18 mouse cellular contexts compared by ENCODE assay signal in genomic region chr11:97982721-97983120, GRCm38 (mm10). TPM values are rescaled to one million over a fixed set of nuclear protein-coding genes. Genes with fewer than 3 reads are reported as not detected.
"Had no signal": no experiment of that assay in that cellular context is flagged by ENCODE, and none has a peak within 500 bp of the region (broad histone marks: within the 10 kb centered on the region; RNA-seq: fewer than 3 reads in every experiment).

No protein-coding gene starts in this region.

- DNase-seq: lung, adult 18-20 months; lung, embryonic 14.5 days; lung, postnatal 10 days; lung, postnatal 4 days; midbrain, embryonic 14.5 days; retina, postnatal 1 day; right cerebral cortex, adult 18-20 months; right cerebral cortex, postnatal 25 days; right cerebral cortex, postnatal 4 days; spleen, adult 18-20 months; thymus, adult 18-20 months; thymus, postnatal 25 days had no signal

- H3K9me3 ChIP-seq: midbrain, embryonic 10.5 days; midbrain, embryonic 12.5 days; neural tube, embryonic 13.5 days; neural tube, embryonic 15.5 days had no signal

- H3K27ac ChIP-seq: midbrain, embryonic 10.5 days; midbrain, embryonic 12.5 days; neural tube, embryonic 13.5 days; neural tube, embryonic 15.5 days had no signal

- H3K36me3 ChIP-seq: midbrain, embryonic 10.5 days; midbrain, embryonic 12.5 days; neural tube, embryonic 13.5 days; neural tube, embryonic 15.5 days had no signal

- H3K4me3 ChIP-seq: midbrain, embryonic 10.5 days; midbrain, embryonic 12.5 days; myocyte; neural tube, embryonic 13.5 days; neural tube, embryonic 15.5 days had no signal

RNA-seq across cellular contexts. Expression of gene Plxdc1, which starts 3.5 kb away (rescaled TPM):
- polyA plus RNA-seq: neural tube, embryonic 11.5 days had no signal
